Mouse (Mus musculus): ENCODE data around the gene Crlf1. TPM values are rescaled to one million over a fixed set of nuclear protein-coding genes. Genes with fewer than 3 reads are reported as not detected.

The Crlf1 gene
- polyA plus RNA-seq, 1 experiment from 2014 or later, result 2.8 TPM

GRCm38 (mm10) chr8:70551558-70552161, 58.7 kb downstream of the Crlf1 start:
- Histone ChIP-seq H3K4me2 (no peak overlapping the region), H3K9me3 (no peaks in the 10 kb centered on the region), H3K4me1 (0 out of 2 replicates have a peak, but pooled peaks cover 4% of the 10 kb centered on the region), H3K27ac (no peak overlapping the region), H3K9ac (no peak overlapping the region), H3K36me3 (replicated peaks) (no peaks in the 10 kb centered on the region), H3K27me3 (no peaks in the 10 kb centered on the region), H3K4me3 (replicated peaks) (no peak overlapping the region)
- no peak for ATAC-seq (ENCODE audit: low FRiP score)
- WGBS, result 87% methylated on average over 3 of the region's 3 CpGs

GRCm38 (mm10) chr8:70552836-70553235, 59.9 kb downstream of the Crlf1 start:
- Histone ChIP-seq H3K9me3 (no peaks in the 10 kb centered on the region), H3K27ac (no peak overlapping the region), H3K27me3 (no peaks in the 10 kb centered on the region), H3K36me3 (replicated peaks) (no peaks in the 10 kb centered on the region), H3K4me3 (replicated peaks) (no peak overlapping the region), H3K4me1 (0 out of 2 replicates have a peak, but pooled peaks cover 4% of the 10 kb centered on the region), H3K9ac (no peak overlapping the region), H3K4me2 (no peak overlapping the region)
- WGBS, result 69% methylated on average over 1 of the region's 1 CpGs
- ATAC-seq (ENCODE audit: low FRiP score), result no peak

Other genes starting within 250 kb of the Crlf1 start
- gene Homer3, start 210.3 kb upstream of the Crlf1 start, polyA plus RNA-seq (2016; fragmentation: Nextera tagmentation; extraction: Ambion mirVana), result 90.7 and 94.5 TPM in 2 replicates
- 54.0 and 54.2 TPM in 2 replicates for gene Ddx49, start 190.7 kb upstream of the Crlf1 start, polyA plus RNA-seq (2016; fragmentation: Nextera tagmentation; extraction: Ambion mirVana)
- gene Cope, start 190.6 kb upstream of the Crlf1 start, polyA plus RNA-seq (2016; fragmentation: Nextera tagmentation; extraction: Ambion mirVana), result 217 and 229 TPM in 2 replicates
- 14.9 and 16.2 TPM in 2 replicates for gene Cers1, start 177.4 kb upstream of the Crlf1 start, polyA plus RNA-seq (2016; fragmentation: Nextera tagmentation; extraction: Ambion mirVana)
- 1.8 and 4.2 TPM in 2 replicates for gene Gdf1, start 163.3 kb upstream of the Crlf1 start, polyA plus RNA-seq (2016; fragmentation: Nextera tagmentation; extraction: Ambion mirVana)
- gene Upf1, start 139.9 kb upstream of the Crlf1 start, polyA plus RNA-seq (2016; fragmentation: Nextera tagmentation; extraction: Ambion mirVana), result 26.9 and 29.5 TPM in 2 replicates
- gene Comp, start 119.6 kb upstream of the Crlf1 start, polyA plus RNA-seq (2016; fragmentation: Nextera tagmentation; extraction: Ambion mirVana), result 0.08 and 0.34 TPM in 2 replicates
- 18.3 and 22.0 TPM in 2 replicates for gene Crtc1, start 53.6 kb upstream of the Crlf1 start, polyA plus RNA-seq (2016; fragmentation: Nextera tagmentation; extraction: Ambion mirVana)
- 18.3 and 18.6 TPM in 2 replicates for gene Klhl26, start 16.2 kb upstream of the Crlf1 start, polyA plus RNA-seq (2016; fragmentation: Nextera tagmentation; extraction: Ambion mirVana)
- gene Tmem59l, start 5.8 kb upstream of the Crlf1 start, polyA plus RNA-seq (2016; fragmentation: Nextera tagmentation; extraction: Ambion mirVana), result 17.0 and 17.6 TPM in 2 replicates
- gene Rex1bd, start 13.6 kb downstream of the Crlf1 start, polyA plus RNA-seq (2016; fragmentation: Nextera tagmentation; extraction: Ambion mirVana), result 126 and 127 TPM in 2 replicates
- 692 and 734 TPM in 2 replicates for gene Uba52, start 17.6 kb downstream of the Crlf1 start, polyA plus RNA-seq (2016; fragmentation: Nextera tagmentation; extraction: Ambion mirVana)
- 309 and 314 TPM in 2 replicates for gene Fkbp8, start 34.6 kb downstream of the Crlf1 start, polyA plus RNA-seq (2016; fragmentation: Nextera tagmentation; extraction: Ambion mirVana)
- 45.6 and 50.8 TPM in 2 replicates for gene Kxd1, start 34.8 kb downstream of the Crlf1 start, polyA plus RNA-seq (2016; fragmentation: Nextera tagmentation; extraction: Ambion mirVana)
- gene Ell, start 46.3 kb downstream of the Crlf1 start, polyA plus RNA-seq (2016; fragmentation: Nextera tagmentation; extraction: Ambion mirVana), result 18.8 and 19.9 TPM in 2 replicates
- 101 and 107 TPM in 2 replicates for gene Isyna1, start 101.2 kb downstream of the Crlf1 start, polyA plus RNA-seq (2016; fragmentation: Nextera tagmentation; extraction: Ambion mirVana)
- gene Ssbp4, start 115.7 kb downstream of the Crlf1 start, polyA plus RNA-seq (2016; fragmentation: Nextera tagmentation; extraction: Ambion mirVana), result 97.4 and 106 TPM in 2 replicates
- gene Lrrc25, start 123.0 kb downstream of the Crlf1 start, polyA plus RNA-seq (2016; fragmentation: Nextera tagmentation; extraction: Ambion mirVana), result 0.31 and 0.45 TPM in 2 replicates
- gene Gdf15, start 139.3 kb downstream of the Crlf1 start, polyA plus RNA-seq (2016; fragmentation: Nextera tagmentation; extraction: Ambion mirVana), result 0.14 TPM in 1 of 2 replicates, not detected in the other
- gene Pgpep1, start 167.2 kb downstream of the Crlf1 start, polyA plus RNA-seq (2016; fragmentation: Nextera tagmentation; extraction: Ambion mirVana), result 69.3 and 70.4 TPM in 2 replicates
- 259 and 275 TPM in 2 replicates for gene Lsm4, start 180.1 kb downstream of the Crlf1 start, polyA plus RNA-seq (2016; fragmentation: Nextera tagmentation; extraction: Ambion mirVana)
- 153 and 165 TPM in 2 replicates for gene Jund, start 205.8 kb downstream of the Crlf1 start, polyA plus RNA-seq (2016; fragmentation: Nextera tagmentation; extraction: Ambion mirVana)
- gene Iqcn, start 210.3 kb downstream of the Crlf1 start, polyA plus RNA-seq (2016; fragmentation: Nextera tagmentation; extraction: Ambion mirVana), result 0.04 and 0.10 TPM in 2 replicates
- not detected in 2 replicates for gene Gm3336, start 225.4 kb downstream of the Crlf1 start, polyA plus RNA-seq (2016; fragmentation: Nextera tagmentation; extraction: Ambion mirVana)
- gene Pde4c, start 230.6 kb downstream of the Crlf1 start, polyA plus RNA-seq (2016; fragmentation: Nextera tagmentation; extraction: Ambion mirVana), result 0.14 and 0.17 TPM in 2 replicates